Mouse (Mus musculus): ENCODE data around the gene Scube3.
A peak's percentile ranks its signal among the peaks of the same experiment; 100 is the strongest.

- TF ChIP-seq CTCF (IDR thresholded peaks at IDR 0.05; ENCODE audit: control insufficient read depth, insufficient read depth, insufficient read length) = no peak
- TF ChIP-seq MYOD1 (IDR thresholded peaks at IDR 0.05; ENCODE audit: control insufficient read depth, insufficient read length, low read depth) = no peak
- no peak for TF ChIP-seq CEBPB (IDR thresholded peaks at IDR 0.05; ENCODE audit: low read depth)
- TF ChIP-seq USF1 (IDR thresholded peaks at IDR 0.05; ENCODE audit: low read depth) = peak; percentile 49
These were observed 51.6 kb downstream of the Scube3 start for GRCm38 (mm10) chr17:28193559-28193958.

Measured in C2C12 (cell line).